Mouse (Mus musculus): ENCODE results near the gene Pprc1. TPM values are rescaled to one million over a fixed set of nuclear protein-coding genes. Genes with fewer than 3 reads are reported as not detected.

The Pprc1 gene
- polyA plus RNA-seq, 1 experiment from 2014 or later = 30.6 TPM

- peaks cover 25% of the 10 kb centered on the region for H3K4me1 ChIP-seq (replicated peaks)
- no peaks in the 10 kb centered on the region for H3K9me3 ChIP-seq (replicated peaks)
- peak; percentile 82 for ATAC-seq (ENCODE audit: insufficient number of reproducible peaks, low FRiP score)
- peak overlapping the region; percentile 92 for H3K4me3 ChIP-seq
- WGBS = under 1% methylated on average over 42 of the region's 42 CpGs
- peak overlapping the region; percentile 89 for H3K4me2 ChIP-seq
- H3K36me3 ChIP-seq = peaks cover 11% of the 10 kb centered on the region
- H3K9ac ChIP-seq = peak overlapping the region; percentile 85
- peak overlapping the region; percentile 95 for H3K27ac ChIP-seq (ENCODE audit: poor library complexity, severe bottlenecking)
- no peaks in the 10 kb centered on the region for H3K27me3 ChIP-seq (replicated peaks)
Measured at GRCm38 (mm10) chr19:46056947-46057607, 12.4 kb downstream of the Pprc1 start.

- 88% methylated on average over 7 of the region's 7 CpGs for WGBS
- H3K27ac ChIP-seq (ENCODE audit: poor library complexity, severe bottlenecking) = no peak overlapping the region
- peak overlapping the region; percentile 32; the same call in 1 of the 2 replicates for H3K4me2 ChIP-seq
- H3K4me1 ChIP-seq (replicated peaks) = peaks cover 25% of the 10 kb centered on the region
- no peaks in the 10 kb centered on the region for H3K27me3 ChIP-seq (replicated peaks)
- no peak overlapping the region; the same call in 1 of the 2 replicates for H3K4me3 ChIP-seq
- H3K36me3 ChIP-seq = peaks cover 25% of the 10 kb centered on the region
- no peak overlapping the region for H3K9ac ChIP-seq
- ATAC-seq (ENCODE audit: insufficient number of reproducible peaks, low FRiP score) = no peak
- no peaks in the 10 kb centered on the region for H3K9me3 ChIP-seq (replicated peaks)
Measured at GRCm38 (mm10) chr19:46058466-46058865, 13.8 kb downstream of the Pprc1 start.

GRCm38 (mm10) chr19:46060845-46061244 lies 16.2 kb downstream of the Pprc1 start:
- Histone ChIP-seq H3K4me3 (no peak overlapping the region), H3K9me3 (replicated peaks) (no peaks in the 10 kb centered on the region), H3K36me3 (peaks cover 49% of the 10 kb centered on the region), H3K9ac (no peak overlapping the region), H3K27ac (ENCODE audit: poor library complexity, severe bottlenecking) (no peak overlapping the region), H3K27me3 (replicated peaks) (no peaks in the 10 kb centered on the region), H3K4me2 (no peak overlapping the region), H3K4me1 (replicated peaks) (peaks cover 25% of the 10 kb centered on the region)
- WGBS = 54% methylated on average over 6 of the region's 6 CpGs
- ATAC-seq (ENCODE audit: insufficient number of reproducible peaks, low FRiP score) = no peak

- no peak overlapping the region for H3K9ac ChIP-seq
- peaks cover 94% of the 10 kb centered on the region for H3K36me3 ChIP-seq
- H3K27ac ChIP-seq (ENCODE audit: poor library complexity, severe bottlenecking) = no peak overlapping the region
- no peak overlapping the region for H3K4me3 ChIP-seq
- no peak overlapping the region for H3K4me2 ChIP-seq
- WGBS = 85% methylated on average over 10 of the region's 10 CpGs
- no peaks in the 10 kb centered on the region for H3K27me3 ChIP-seq (replicated peaks)
- ATAC-seq (ENCODE audit: insufficient number of reproducible peaks, low FRiP score) = no peak
- peaks cover 4% of the 10 kb centered on the region; the same call in 1 of the 2 replicates for H3K4me1 ChIP-seq (replicated peaks)
- no peaks in the 10 kb centered on the region for H3K9me3 ChIP-seq (replicated peaks)
Measured at GRCm38 (mm10) chr19:46068054-46068453, 23.4 kb downstream of the Pprc1 start.

GRCm38 (mm10) chr19:46073285-46073684 lies 28.6 kb downstream of the Pprc1 start:
- 81% methylated on average over 7 of the region's 7 CpGs for WGBS
- Histone ChIP-seq H3K27me3 (replicated peaks) (no peaks in the 10 kb centered on the region), H3K4me3 (no peak overlapping the region), H3K27ac (ENCODE audit: poor library complexity, severe bottlenecking) (no peak overlapping the region), H3K4me1 (replicated peaks) (peaks cover 22% of the 10 kb centered on the region), H3K9ac (no peak overlapping the region), H3K9me3 (replicated peaks) (no peaks in the 10 kb centered on the region), H3K4me2 (no peak overlapping the region), H3K36me3 (peaks cover 55% of the 10 kb centered on the region)
- ATAC-seq (ENCODE audit: insufficient number of reproducible peaks, low FRiP score) = no peak

GRCm38 (mm10) chr19:46074266-46074665 lies 29.6 kb downstream of the Pprc1 start:
- Histone ChIP-seq H3K9me3 (replicated peaks) (no peaks in the 10 kb centered on the region), H3K4me1 (replicated peaks) (peaks cover 22% of the 10 kb centered on the region), H3K27ac (ENCODE audit: poor library complexity, severe bottlenecking) (no peak overlapping the region), H3K9ac (no peak overlapping the region), H3K27me3 (replicated peaks) (no peaks in the 10 kb centered on the region), H3K4me2 (no peak overlapping the region), H3K36me3 (peaks cover 56% of the 10 kb centered on the region), H3K4me3 (no peak overlapping the region)
- no peak for ATAC-seq (ENCODE audit: insufficient number of reproducible peaks, low FRiP score)
- WGBS = 69% methylated on average over 5 of the region's 5 CpGs

- Histone ChIP-seq H3K4me1 (replicated peaks) (peaks cover 22% of the 10 kb centered on the region), H3K9ac (peak within 1 kb of the TSS; percentile 82), H3K27ac (ENCODE audit: poor library complexity, severe bottlenecking) (peak within 1 kb of the TSS; percentile 72), H3K36me3 (peaks cover 58% of the 10 kb centered on the region), H3K27me3 (replicated peaks) (no peaks in the 10 kb centered on the region), H3K9me3 (replicated peaks) (no peaks in the 10 kb centered on the region), H3K4me3 (peak within 1 kb of the TSS; percentile 90), H3K4me2 (peak within 1 kb of the TSS; percentile 81)
- WGBS = under 1% methylated on average over 66 of the region's 66 CpGs
- peak; percentile 97 for ATAC-seq (ENCODE audit: insufficient number of reproducible peaks, low FRiP score)
Measured at GRCm38 (mm10) chr19:46075616-46076607, 31.2 kb downstream of the Pprc1 start, which contains the start of gene Nolc1. Gene Nolc1 (plus strand): TSS chr19:46075863.

GRCm38 (mm10) chr19:46078535-46078934 lies 33.8 kb downstream of the Pprc1 start:
- H3K9ac ChIP-seq = 0 out of 2 replicates have a peak overlapping the region, but pooled peaks have one; percentile 7
- WGBS = 77% methylated on average over 3 of the region's 3 CpGs

GRCm38 (mm10) chr19:46085185-46085584 lies 40.5 kb downstream of the Pprc1 start:
- Histone ChIP-seq H3K27ac (ENCODE audit: poor library complexity, severe bottlenecking) (no peak overlapping the region), H3K36me3 (peaks cover 54% of the 10 kb centered on the region), H3K9ac (no peak overlapping the region), H3K9me3 (replicated peaks) (no peaks in the 10 kb centered on the region), H3K27me3 (replicated peaks) (no peaks in the 10 kb centered on the region), H3K4me3 (no peak overlapping the region), H3K4me1 (replicated peaks) (peaks cover 9% of the 10 kb centered on the region), H3K4me2 (no peak overlapping the region)
- no peak for ATAC-seq (ENCODE audit: insufficient number of reproducible peaks, low FRiP score)
- 94% methylated on average over 8 of the region's 8 CpGs for WGBS

More at GRCm38 (mm10) chr19:46078535-46078934, 33.8 kb downstream of the Pprc1 start:
- Histone ChIP-seq H3K27ac (ENCODE audit: poor library complexity, severe bottlenecking) (no peak overlapping the region), H3K27me3 (replicated peaks) (no peaks in the 10 kb centered on the region), H3K4me1 (replicated peaks) (peaks cover 17% of the 10 kb centered on the region), H3K4me2 (no peak overlapping the region), H3K9me3 (replicated peaks) (no peaks in the 10 kb centered on the region), H3K4me3 (no peak overlapping the region), H3K36me3 (peaks cover 60% of the 10 kb centered on the region)
- no peak for ATAC-seq (ENCODE audit: insufficient number of reproducible peaks, low FRiP score)

- Histone ChIP-seq H3K9ac (no peak overlapping the region), H3K4me3 (no peak overlapping the region), H3K4me2 (no peak overlapping the region), H3K27me3 (replicated peaks) (no peaks in the 10 kb centered on the region), H3K9me3 (replicated peaks) (no peaks in the 10 kb centered on the region), H3K36me3 (peaks cover 43% of the 10 kb centered on the region), H3K4me1 (replicated peaks) (peaks cover 9% of the 10 kb centered on the region), H3K27ac (ENCODE audit: poor library complexity, severe bottlenecking) (no peak overlapping the region)
- 48% methylated on average over 3 of the region's 3 CpGs for WGBS
- no peak for ATAC-seq (ENCODE audit: insufficient number of reproducible peaks, low FRiP score)
Measured at GRCm38 (mm10) chr19:46086337-46086736, 41.7 kb downstream of the Pprc1 start.

GRCm38 (mm10) chr19:46087871-46088270 lies 43.2 kb downstream of the Pprc1 start:
- H3K27ac ChIP-seq (ENCODE audit: poor library complexity, severe bottlenecking) = no peak overlapping the region
- H3K4me2 ChIP-seq = no peak overlapping the region
- H3K9ac ChIP-seq = no peak overlapping the region; the same call in 1 of the 2 replicates
- WGBS = 67% methylated on average over 7 of the region's 7 CpGs
- H3K36me3 ChIP-seq = peaks cover 27% of the 10 kb centered on the region
- H3K27me3 ChIP-seq (replicated peaks) = no peaks in the 10 kb centered on the region
- ATAC-seq (ENCODE audit: insufficient number of reproducible peaks, low FRiP score) = no peak
- H3K9me3 ChIP-seq (replicated peaks) = no peaks in the 10 kb centered on the region
- no peak overlapping the region for H3K4me3 ChIP-seq
- peaks cover 9% of the 10 kb centered on the region for H3K4me1 ChIP-seq (replicated peaks)

All from heart, embryonic 12.5 days (tissue).